Comparison of ENCODE assay signal across 8 mouse cellular contexts in genomic region chr16:32876831-32877230, GRCm38 (mm10). TPM values are rescaled to one million over a fixed set of nuclear protein-coding genes. Genes with fewer than 3 reads are reported as not detected.
DNase-seq lines count a peak whose midpoint lies in the region; ATAC-seq and TF ChIP-seq lines count a peak whose summit lies in the region.

No protein-coding gene starts in this region.

- no peaks in the 10 kb centered on the region for H3K9me3 ChIP-seq in embryonic facial prominence, embryonic 14.5 days (ENCODE audit: control insufficient read depth, low read length)
- no peaks in the 10 kb centered on the region for H3K9me3 ChIP-seq in intestine, postnatal 0 days (ENCODE audit: control insufficient read depth)

- H3K27me3 ChIP-seq in liver, adult 2 months (ENCODE audit: control insufficient read depth, insufficient read depth, low read length), result no peaks in the 10 kb centered on the region
- H3K27me3 ChIP-seq in embryonic facial prominence, embryonic 14.5 days (replicated peaks; ENCODE audit: control insufficient read depth, insufficient read depth, low read length), result no peaks in the 10 kb centered on the region
- no peaks in the 10 kb centered on the region for H3K27me3 ChIP-seq in intestine, postnatal 0 days (replicated peaks; ENCODE audit: control insufficient read depth, insufficient read depth, low read length)

- no peaks in the 10 kb centered on the region for H3K36me3 ChIP-seq in liver, adult 2 months (ENCODE audit: control insufficient read depth, insufficient read depth, low read length)
- no peaks in the 10 kb centered on the region for H3K36me3 ChIP-seq in embryonic facial prominence, embryonic 14.5 days (ENCODE audit: control insufficient read depth, insufficient read depth, low read length)
- no peaks in the 10 kb centered on the region for H3K36me3 ChIP-seq in intestine, postnatal 0 days (ENCODE audit: control insufficient read depth, insufficient read depth)

- no peak for ATAC-seq in embryonic facial prominence, embryonic 14.5 days (ENCODE audit: low read depth)
- no peak for ATAC-seq in intestine, postnatal 0 days

- H3K4me1 ChIP-seq in liver, adult 2 months (ENCODE audit: control insufficient read depth, insufficient read depth, low read length), result peaks cover 10% of the 10 kb centered on the region
- peaks cover 16% of the 10 kb centered on the region for H3K4me1 ChIP-seq in embryonic facial prominence, embryonic 14.5 days (ENCODE audit: control insufficient read depth, insufficient read depth, low read length)
- 0 out of 2 replicates have a peak, but pooled peaks cover 6% of the 10 kb centered on the region for H3K4me1 ChIP-seq in intestine, postnatal 0 days (replicated peaks; ENCODE audit: control insufficient read depth, insufficient read depth, low read length)

- H3K27ac ChIP-seq in liver, adult 2 months (replicated peaks; ENCODE audit: insufficient read depth, low read depth, low read length), result no peak overlapping the region
- peak overlapping the region; percentile 82; the same call in 1 of the 2 replicates for H3K27ac ChIP-seq in embryonic facial prominence, embryonic 14.5 days (replicated peaks; ENCODE audit: low read depth, low read length)
- 0 out of 2 replicates have a peak overlapping the region, but pooled peaks have one; percentile 90 for H3K27ac ChIP-seq in intestine, postnatal 0 days (ENCODE audit: low read depth, low read length)

- peak; percentile 28 for DNase-seq in liver, adult 2 months (ENCODE audit: extremely low read depth, low read depth, low spot score)
- no peak for DNase-seq in liver
- no peak for DNase-seq in embryonic facial prominence, embryonic 14.5 days (ENCODE audit: low spot score)
- peak; percentile 16 for DNase-seq in naive thymus-derived CD4-positive, alpha-beta T cell, adult 2 months (ENCODE audit: low read depth)
- no peak for DNase-seq in c-Kit-positive CD71-positive TER-119-positive erythroid progenitor cells, embryonic 14.5 days (ENCODE audit: low spot score)
- DNase-seq in adrenal gland, postnatal 36 days, result no peak
- DNase-seq in left cerebral cortex, adult 11 months (ENCODE audit: low spot score), result no peak

- peak overlapping the region; percentile 100 for H3K4me3 ChIP-seq in liver, adult 2 months (ENCODE audit: insufficient read depth, low read depth, low read length)
- peak overlapping the region; percentile 63 for H3K4me3 ChIP-seq in embryonic facial prominence, embryonic 14.5 days (ENCODE audit: low read depth, low read length)
- H3K4me3 ChIP-seq in intestine, postnatal 0 days (ENCODE audit: low read depth, low read length), result peak overlapping the region; percentile 90

- TF ChIP-seq CTCF in liver, adult 2 months (IDR thresholded peaks at IDR 0.05; ENCODE audit: low read depth, low read length), result no peak
- TF ChIP-seq CTCF in intestine, postnatal 0 days (IDR thresholded peaks at IDR 0.05; ENCODE audit: low read depth), result no peak

- no peak for TF ChIP-seq POLR2A in liver, adult 2 months (IDR thresholded peaks at IDR 0.05; ENCODE audit: extremely low read depth, insufficient read depth, low read length)

- no peak overlapping the region for H3K9ac ChIP-seq in liver, adult 2 months (ENCODE audit: low read depth, low read length)
- peak overlapping the region; percentile 92 for H3K9ac ChIP-seq in embryonic facial prominence, embryonic 14.5 days (ENCODE audit: low read depth, low read length)
- H3K9ac ChIP-seq in intestine, postnatal 0 days (ENCODE audit: low read depth, low read length), result peak overlapping the region; percentile 91

- WGBS in liver, adult 2 months, result 3% methylated on average over 9 of the region's 9 CpGs
- WGBS in embryonic facial prominence, embryonic 14.5 days, result 23% methylated on average over 9 of the region's 9 CpGs
- WGBS in intestine, postnatal 0 days, result 21% methylated on average over 9 of the region's 9 CpGs

- H3K79me2 ChIP-seq in liver, adult 2 months (ENCODE audit: control insufficient read depth, insufficient read depth, low read length), result peaks cover 35% of the 10 kb centered on the region

- H3K4me2 ChIP-seq in embryonic facial prominence, embryonic 14.5 days (ENCODE audit: low read depth, low read length), result peak overlapping the region; percentile 84
- peak overlapping the region; percentile 90 for H3K4me2 ChIP-seq in intestine, postnatal 0 days (replicated peaks; ENCODE audit: low read depth)

RNA-seq across cellular contexts. Expression of gene Fyttd1, which starts 0.5 kb away (rescaled TPM):
- total RNA-seq in liver, adult 2 months (2014; rRNA removed), result 20.6 and 21.4 TPM in 2 replicates
- polyA plus RNA-seq in liver, adult 2 months (2012; rRNA removed), result 4.7 and 5.3 TPM in 2 replicates
- polyA plus RNA-seq in embryonic facial prominence, embryonic 14.5 days (2014; fragmentation: Nextera tagmentation; extraction: Ambion mirVana), result 136 and 141 TPM in 2 replicates
- 52.7 and 52.8 TPM in 2 replicates for polyA plus RNA-seq in intestine, postnatal 0 days (2015; fragmentation: Nextera tagmentation; extraction: Ambion mirVana)
- 100 to 1,000 TPM; 104 to 118 TPM for total RNA-seq in adrenal gland, postnatal 36 days (2021)

RNA-seq across cellular contexts. Expression of gene Rubcn, which starts 0.7 kb away (rescaled TPM):
- 12.6 and 16.8 TPM in 2 replicates for total RNA-seq in liver, adult 2 months (2014; rRNA removed)
- polyA plus RNA-seq in liver, adult 2 months (2012; rRNA removed), result 15.0 and 17.0 TPM in 2 replicates
- 19.6 and 20.3 TPM in 2 replicates for polyA plus RNA-seq in embryonic facial prominence, embryonic 14.5 days (2014; fragmentation: Nextera tagmentation; extraction: Ambion mirVana)
- polyA plus RNA-seq in intestine, postnatal 0 days (2015; fragmentation: Nextera tagmentation; extraction: Ambion mirVana), result 8.3 and 8.6 TPM in 2 replicates
- total RNA-seq in adrenal gland, postnatal 36 days (2021), result 10 to 100 TPM; 26.7 to 29.9 TPM

RNA-seq across cellular contexts. Expression of gene Lrch3, which starts 37.1 kb away (rescaled TPM):
- total RNA-seq in liver, adult 2 months (2014; rRNA removed), result 9.8 and 11.3 TPM in 2 replicates
- 3.7 and 5.3 TPM in 2 replicates for polyA plus RNA-seq in liver, adult 2 months (2012; rRNA removed)
- polyA plus RNA-seq in embryonic facial prominence, embryonic 14.5 days (2014; fragmentation: Nextera tagmentation; extraction: Ambion mirVana), result 23.5 and 25.3 TPM in 2 replicates
- polyA plus RNA-seq in intestine, postnatal 0 days (2015; fragmentation: Nextera tagmentation; extraction: Ambion mirVana), result 7.8 and 8.4 TPM in 2 replicates
- 10 to 100 TPM; 30.5 to 34.4 TPM for total RNA-seq in adrenal gland, postnatal 36 days (2021)

Comparison
In these comparisons a context has a peak if more than half of its experiments do, and no peak if none do; other contexts are left out.
1. DNase-seq: peak in liver, adult 2 months (single experiment) and naive thymus-derived CD4-positive, alpha-beta T cell, adult 2 months (single experiment); none in liver (single experiment), embryonic facial prominence, embryonic 14.5 days (single experiment), c-Kit-positive CD71-positive TER-119-positive erythroid progenitor cells, embryonic 14.5 days (single experiment), adrenal gland, postnatal 36 days (0 of 2) and left cerebral cortex, adult 11 months (single experiment).
2. Peak in every context shown above with its lines, with median percentiles within 50 percentile points of each other: H3K4me3 ChIP-seq.